Mouse (Mus musculus): ENCODE results near the gene Cep170. TPM values are rescaled to one million over a fixed set of nuclear protein-coding genes. Genes with fewer than 3 reads are reported as not detected.

Cep170 gene
- total RNA-seq, 1 experiment from 2014 or later = 51.8 TPM

DNA sequence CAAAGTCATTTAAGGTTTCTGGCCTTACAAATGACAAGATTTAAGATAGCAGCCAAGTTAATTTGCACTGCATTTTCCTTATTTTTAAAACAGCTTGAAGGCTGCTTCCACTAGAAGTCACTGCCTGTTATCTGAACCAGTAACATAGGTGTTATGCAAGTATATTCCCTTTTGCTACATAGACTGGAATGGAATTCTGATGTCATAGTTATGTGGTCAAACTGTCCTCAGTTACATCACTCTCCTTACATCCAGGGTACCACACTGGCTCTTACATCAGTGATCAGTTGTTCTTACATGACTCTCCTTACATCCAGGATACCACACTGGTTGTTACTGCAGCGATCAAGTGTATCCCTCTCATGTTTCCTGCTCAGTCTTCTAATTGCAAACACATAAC is 53.2 kb downstream of the Cep170 start:
- ATAC-seq (replicated peaks; ENCODE audit: low read depth, poor library complexity, severe bottlenecking) = no peak

DNA sequence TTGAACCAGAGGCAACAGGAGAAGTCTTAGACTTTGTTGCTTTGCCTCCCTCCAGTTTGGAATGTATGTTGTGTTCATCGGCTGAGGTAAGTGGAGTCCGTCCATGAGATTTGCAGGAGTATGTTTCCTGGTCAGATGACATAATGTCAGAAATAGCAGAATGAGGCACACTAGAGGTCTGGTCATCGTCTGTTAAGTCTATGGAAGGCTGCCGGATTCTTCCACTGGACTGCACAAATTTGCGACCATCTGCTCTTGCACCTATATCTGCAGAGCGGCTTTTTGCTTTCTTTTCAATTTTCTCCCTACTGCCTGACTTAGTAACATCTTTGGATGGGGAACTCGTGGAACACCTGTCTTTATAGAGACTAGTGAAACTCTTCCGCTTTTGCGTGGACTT is 58.3 kb downstream of the Cep170 start:
- ATAC-seq (replicated peaks; ENCODE audit: low read depth, poor library complexity, severe bottlenecking) = no peak

DNA sequence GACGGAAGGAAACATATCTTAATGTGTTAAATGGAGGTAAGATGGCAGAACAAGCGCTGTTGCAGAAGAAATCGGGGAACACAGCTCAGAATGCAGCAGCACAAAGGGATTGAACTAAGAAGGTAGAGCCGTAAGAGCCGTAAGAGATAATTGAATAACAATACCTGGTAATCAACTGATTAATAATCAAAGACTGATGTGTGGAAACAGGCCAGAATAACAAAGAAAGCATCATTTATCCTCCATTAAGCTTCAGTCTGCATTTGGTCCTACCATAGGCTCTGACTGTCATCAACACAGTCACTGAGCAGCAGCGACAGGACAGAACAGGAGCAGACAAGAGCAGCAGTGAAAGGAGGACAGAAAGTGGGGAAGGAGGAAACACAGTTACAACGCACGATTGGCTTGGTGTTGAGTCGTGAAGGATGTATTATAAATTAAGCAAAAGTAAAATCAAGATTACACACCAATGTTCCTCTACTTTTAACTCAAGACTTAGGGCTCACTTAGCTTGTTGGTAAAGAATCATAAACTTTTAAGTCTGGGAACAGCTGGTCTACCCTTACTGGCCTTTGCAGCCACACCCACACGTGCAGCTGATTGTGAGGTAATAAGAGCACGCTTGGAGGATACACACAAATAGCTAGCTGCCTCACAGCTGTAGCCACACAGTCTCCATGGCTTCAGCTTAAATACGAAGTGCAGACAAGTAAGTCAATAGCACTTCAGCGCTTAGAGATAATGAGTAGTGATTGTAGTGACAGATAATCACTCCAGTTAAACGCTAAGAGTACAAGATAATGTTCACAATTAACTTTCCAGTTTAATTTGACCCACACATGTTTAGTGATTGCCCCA is 59.8 kb downstream of the Cep170 start:
- ATAC-seq (replicated peaks; ENCODE audit: low read depth, poor library complexity, severe bottlenecking) = no peak

GRCm38 (mm10) chr1:176749708-176750107 is 64.2 kb downstream of the Cep170 start:
- ATAC-seq (replicated peaks; ENCODE audit: low read depth, poor library complexity, severe bottlenecking) = no peak

GRCm38 (mm10) chr1:176732834-176733233 is 81.0 kb downstream of the Cep170 start:
- peak; percentile 96 for ATAC-seq (replicated peaks; ENCODE audit: low read depth, poor library complexity, severe bottlenecking)

DNA sequence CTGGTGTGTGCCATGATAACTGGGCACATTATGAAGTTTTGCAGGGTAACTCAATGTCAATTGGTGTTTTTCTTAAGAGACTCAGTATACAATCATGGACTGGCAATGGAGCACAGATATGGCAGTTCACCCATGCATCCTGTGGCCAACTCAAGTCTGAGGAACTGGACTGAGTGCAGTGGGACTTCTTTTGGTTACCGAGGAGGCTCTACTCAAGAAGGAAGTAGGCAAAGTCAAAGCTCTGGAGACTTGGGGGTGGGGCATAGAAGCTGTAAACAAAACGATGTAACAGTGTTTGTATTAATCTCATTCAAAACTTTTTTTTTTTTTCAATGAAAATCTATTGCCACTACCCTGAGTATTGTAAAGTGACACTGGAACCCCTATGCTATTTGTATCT is 83.3 kb downstream of the Cep170 start:
- ATAC-seq (replicated peaks; ENCODE audit: low read depth, poor library complexity, severe bottlenecking) = 0 out of 2 replicates have a peak, but pooled peaks have one; percentile 24

- ATAC-seq (replicated peaks; ENCODE audit: low read depth, poor library complexity, severe bottlenecking) = no peak
Measured at GRCm38 (mm10) chr1:176727372-176727771, 86.5 kb downstream of the Cep170 start.

DNA sequence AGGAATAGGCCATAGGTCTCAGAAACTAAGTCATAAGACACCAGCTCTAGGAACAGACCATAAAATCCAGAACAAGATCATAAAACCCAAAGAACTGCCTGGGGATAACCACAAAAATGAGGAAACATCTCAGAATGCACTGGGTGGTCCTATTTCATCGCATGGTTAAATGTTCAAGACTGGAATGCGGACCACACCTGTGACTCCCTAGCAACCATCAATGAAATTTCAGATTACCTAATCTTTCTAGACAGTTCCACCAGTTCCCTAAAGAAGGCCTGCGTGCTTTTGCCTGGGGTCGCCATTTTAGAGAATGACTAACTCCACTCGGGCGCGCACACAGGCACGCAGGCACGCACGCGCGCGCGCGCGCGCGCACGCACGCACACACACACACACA is 89.1 kb downstream of the Cep170 start:
- no peak for ATAC-seq (replicated peaks; ENCODE audit: low read depth, poor library complexity, severe bottlenecking)

GRCm38 (mm10) chr1:176723858-176724713 is 89.8 kb downstream of the Cep170 start:
- 0 out of 2 replicates have a peak, but pooled peaks have one; percentile 18 for ATAC-seq (replicated peaks; ENCODE audit: low read depth, poor library complexity, severe bottlenecking)

GRCm38 (mm10) chr1:176712436-176712835 is 101.4 kb downstream of the Cep170 start:
- ATAC-seq (replicated peaks; ENCODE audit: low read depth, poor library complexity, severe bottlenecking) = peak; percentile 93

DNA sequence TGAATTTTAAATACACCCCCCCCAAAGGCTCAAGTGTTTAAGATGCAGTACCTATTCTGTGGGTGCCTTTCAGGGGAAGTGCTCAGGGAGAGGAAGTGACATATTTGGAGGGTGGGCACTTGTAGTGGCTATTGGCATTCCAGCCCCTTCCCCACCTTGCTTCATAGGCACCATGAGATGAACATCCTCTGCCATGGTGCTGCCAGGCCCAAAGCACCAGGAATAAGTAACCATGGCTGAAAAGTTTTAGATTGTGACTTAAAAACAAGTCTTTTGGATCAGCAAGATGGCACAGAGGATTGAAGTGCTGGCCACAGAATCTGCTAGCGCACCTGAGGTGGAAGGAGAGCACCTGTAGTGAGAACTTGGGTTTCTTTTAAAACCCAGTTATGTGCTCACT is 113.6 kb downstream of the Cep170 start:
- no peak for ATAC-seq (replicated peaks; ENCODE audit: low read depth, poor library complexity, severe bottlenecking)

GRCm38 (mm10) chr1:176699793-176700192 is 114.1 kb downstream of the Cep170 start:
- no peak for ATAC-seq (replicated peaks; ENCODE audit: low read depth, poor library complexity, severe bottlenecking)

DNA sequence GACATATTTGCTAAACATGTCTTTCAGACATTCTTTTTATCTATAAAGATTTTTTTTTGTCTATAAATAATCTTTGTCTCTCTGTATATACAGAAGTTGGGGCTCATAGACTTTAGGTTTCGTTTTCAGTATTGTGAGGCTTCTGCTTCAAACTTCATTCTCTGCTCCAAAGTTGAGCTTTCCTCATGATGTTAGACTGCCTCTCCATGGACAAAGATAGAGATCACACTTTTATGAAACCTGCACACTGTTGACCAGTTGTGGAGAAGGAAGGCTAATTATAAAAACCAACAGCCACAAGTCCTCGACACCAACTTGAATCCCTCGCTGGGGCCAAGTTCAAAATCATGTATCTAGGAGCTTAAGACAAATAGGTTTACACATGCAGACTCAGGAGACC is 115.2 kb downstream of the Cep170 start:
- ATAC-seq (replicated peaks; ENCODE audit: low read depth, poor library complexity, severe bottlenecking) = no peak

- peak; percentile 81 for ATAC-seq (replicated peaks; ENCODE audit: low read depth, poor library complexity, severe bottlenecking)
Measured at GRCm38 (mm10) chr1:176697091-176697490, 116.8 kb downstream of the Cep170 start.

- ATAC-seq (replicated peaks; ENCODE audit: low read depth, poor library complexity, severe bottlenecking) = no peak
Measured at GRCm38 (mm10) chr1:176691101-176691500, 122.8 kb downstream of the Cep170 start.

- no peak for ATAC-seq (replicated peaks; ENCODE audit: low read depth, poor library complexity, severe bottlenecking)
Measured at GRCm38 (mm10) chr1:176688251-176688880, 125.5 kb downstream of the Cep170 start.

Other genes starting within 250 kb of the Cep170 start
- 29.6 and 31.5 TPM in 2 replicates for gene Sdccag8, start 593 bp upstream of the Cep170 start, total RNA-seq (2017)

Data from common myeloid progenitor, adult 5-6 weeks (primary cell).